Comparison of ENCODE assay signal across 23 mouse cellular contexts in genomic region chr12:48946505-48946904, GRCm38 (mm10).
DNase-seq lines count a peak whose midpoint lies in the region; ATAC-seq and TF ChIP-seq lines count a peak whose summit lies in the region.
"Had no signal": no experiment of that assay in that cellular context is flagged by ENCODE, and none has a peak within 500 bp of the region (broad histone marks: within the 10 kb centered on the region; RNA-seq: fewer than 3 reads in every experiment).

No protein-coding gene starts in this region.

- no peaks in the 10 kb centered on the region for H3K4me1 ChIP-seq in kidney, postnatal 0 days (replicated peaks; ENCODE audit: insufficient read depth, low read length)
- H3K4me1 ChIP-seq in CH12.LX (ENCODE audit: control insufficient read depth in 1 of 2, insufficient read depth in 2 of 2) (no peaks in the 10 kb centered on the region), MEL (ENCODE audit: control insufficient read depth in 1 of 2, insufficient read depth in 2 of 2, low read length in 2 of 2) (no peaks in the 10 kb centered on the region)
- H3K4me1 ChIP-seq in embryonic facial prominence, embryonic 14.5 days (ENCODE audit: control insufficient read depth, insufficient read depth, low read length): no peaks in the 10 kb centered on the region
- no peaks in the 10 kb centered on the region for H3K4me1 ChIP-seq in heart, embryonic 12.5 days (replicated peaks)
- H3K4me1 ChIP-seq: embryonic facial prominence, embryonic 12.5 days; forebrain, embryonic 15.5 days; hindbrain, embryonic 10.5 days; kidney, embryonic 15.5 days; limb, embryonic 13.5 days; liver, embryonic 13.5 days; lung, embryonic 15.5 days; midbrain, embryonic 13.5 days had no signal

- no peaks in the 10 kb centered on the region for H3K27me3 ChIP-seq in kidney, postnatal 0 days (ENCODE audit: insufficient read depth, low read length)
- H3K27me3 ChIP-seq in CH12.LX (replicated peaks): no peaks in the 10 kb centered on the region
- H3K27me3 ChIP-seq in MEL (ENCODE audit: control insufficient read depth in 1 of 2, insufficient read depth in 2 of 2, low read length in 2 of 2): no peaks in the 10 kb centered on the region
- H3K27me3 ChIP-seq in embryonic facial prominence, embryonic 14.5 days (replicated peaks; ENCODE audit: control insufficient read depth, insufficient read depth, low read length): no peaks in the 10 kb centered on the region
- no peaks in the 10 kb centered on the region for H3K27me3 ChIP-seq in heart, embryonic 12.5 days (replicated peaks)
- H3K27me3 ChIP-seq: embryonic facial prominence, embryonic 12.5 days; forebrain, embryonic 15.5 days; kidney, embryonic 15.5 days; limb, embryonic 13.5 days; liver, embryonic 13.5 days; lung, embryonic 15.5 days; midbrain, embryonic 13.5 days had no signal

- TF ChIP-seq EP300 in CH12.LX (IDR thresholded peaks at IDR 0.05; ENCODE audit: low read length) (no peak), MEL (IDR thresholded peaks at IDR 0.05; ENCODE audit: low read depth in 1 of 2, low read length in 2 of 2) (no peak)

- dilution Hi-C loops in CH12.LX (cut with MboI; ENCODE audit: extremely low pct_ligation_motif_present, extremely low pct_unique_long_range_greater_than_20kb, low sequenced_read_pairs): no loop called here

- H3K79me2 ChIP-seq in CH12.LX (replicated peaks; ENCODE audit: control insufficient read depth, extremely low read depth, insufficient read depth, poor library complexity, severe bottlenecking) (no peaks in the 10 kb centered on the region), MEL (ENCODE audit: control insufficient read depth, insufficient read depth, low read length, poor library complexity) (no peaks in the 10 kb centered on the region)

- ATAC-seq in kidney, postnatal 0 days (replicated peaks; ENCODE audit: low FRiP score, low read depth): no peak
- ATAC-seq in embryonic facial prominence, embryonic 14.5 days (ENCODE audit: low read depth): no peak
- ATAC-seq in heart, embryonic 12.5 days (ENCODE audit: insufficient number of reproducible peaks, low FRiP score): no peak
- ATAC-seq: activated CD4-positive, CD25-positive, alpha-beta regulatory T cell, adult 4 months; forebrain, embryonic 15.5 days; midbrain, embryonic 13.5 days had no signal

- no peak overlapping the region for H3K4me3 ChIP-seq in kidney, postnatal 0 days (replicated peaks; ENCODE audit: low read depth, low read length)
- H3K4me3 ChIP-seq in CH12.LX (replicated peaks in 1 of 3; ENCODE audit: low read depth in 2 of 3, low read length in 2 of 3, poor library complexity in 1 of 3) (no peak overlapping the region), MEL (ENCODE audit: control insufficient read depth in 1 of 2, insufficient read depth in 1 of 2, low read depth in 2 of 2, low read length in 2 of 2) (no peak overlapping the region)
- H3K4me3 ChIP-seq in embryonic facial prominence, embryonic 14.5 days (ENCODE audit: low read depth, low read length): no peak overlapping the region
- H3K4me3 ChIP-seq in heart, embryonic 12.5 days: no peak overlapping the region
- H3K4me3 ChIP-seq: embryonic facial prominence, embryonic 12.5 days; forebrain, embryonic 15.5 days; hindbrain, embryonic 10.5 days; kidney, embryonic 15.5 days; limb, embryonic 13.5 days; liver, embryonic 13.5 days; lung, embryonic 15.5 days; midbrain, embryonic 13.5 days had no signal

- H3K9me3 ChIP-seq in kidney, postnatal 0 days (replicated peaks; ENCODE audit: low read length): no peaks in the 10 kb centered on the region
- no peaks in the 10 kb centered on the region for H3K9me3 ChIP-seq in CH12.LX (replicated peaks; ENCODE audit: low read length)
- H3K9me3 ChIP-seq in MEL (replicated peaks; ENCODE audit: insufficient read depth, low read length): no peaks in the 10 kb centered on the region
- no peaks in the 10 kb centered on the region for H3K9me3 ChIP-seq in embryonic facial prominence, embryonic 14.5 days (ENCODE audit: control insufficient read depth, low read length)
- no peaks in the 10 kb centered on the region for H3K9me3 ChIP-seq in heart, embryonic 12.5 days (replicated peaks)
- H3K9me3 ChIP-seq: embryonic facial prominence, embryonic 12.5 days; forebrain, embryonic 15.5 days; hindbrain, embryonic 10.5 days; kidney, embryonic 15.5 days; limb, embryonic 13.5 days; liver, embryonic 13.5 days; lung, embryonic 15.5 days; midbrain, embryonic 13.5 days had no signal

- H3K9ac ChIP-seq in kidney, postnatal 0 days (ENCODE audit: low read depth, low read length): no peak overlapping the region
- H3K9ac ChIP-seq in CH12.LX (ENCODE audit: insufficient read depth, low read depth) (no peak overlapping the region), MEL (ENCODE audit: control insufficient read depth, low read depth, low read length, poor library complexity, severe bottlenecking) (no peak overlapping the region)
- H3K9ac ChIP-seq in embryonic facial prominence, embryonic 14.5 days (ENCODE audit: low read depth, low read length): no peak overlapping the region
- H3K9ac ChIP-seq in heart, embryonic 12.5 days: no peak overlapping the region
- H3K9ac ChIP-seq: embryonic facial prominence, embryonic 12.5 days; forebrain, embryonic 15.5 days; kidney, embryonic 15.5 days; limb, embryonic 13.5 days; liver, embryonic 13.5 days; lung, embryonic 15.5 days; midbrain, embryonic 13.5 days had no signal

- TF ChIP-seq CTCF in kidney, postnatal 0 days (IDR thresholded peaks at IDR 0.05; ENCODE audit: low read depth): peak; percentile 34; the same call in 1 of the 2 replicates
- peak; percentile 33 to 53; a peak in 3 of 4 replicates for TF ChIP-seq CTCF in CH12.LX (conservative IDR thresholded peaks at IDR 0.05 in 1 of 2, IDR thresholded peaks at IDR 0.05 in 1 of 2; ENCODE audit: low read depth in 2 of 2, low read length in 2 of 2)
- TF ChIP-seq CTCF in MEL (IDR thresholded peaks at IDR 0.05 in 2 of 3, conservative IDR thresholded peaks at IDR 0.05 in 1 of 3; ENCODE audit: control insufficient read depth in 1 of 3, insufficient read depth in 1 of 3, low read depth in 2 of 3, low read length in 3 of 3, poor library complexity in 1 of 3, severe bottlenecking in 1 of 3): peak in 1 of 3 experiments; percentile 38; a peak in 3 of 6 replicates

- no peak overlapping the region for H3K4me2 ChIP-seq in kidney, postnatal 0 days (ENCODE audit: low read length)
- H3K4me2 ChIP-seq in CH12.LX (ENCODE audit: insufficient read depth, low read depth, poor library complexity, severe bottlenecking): no peak overlapping the region
- H3K4me2 ChIP-seq in embryonic facial prominence, embryonic 14.5 days (ENCODE audit: low read depth, low read length): no peak overlapping the region
- no peak overlapping the region for H3K4me2 ChIP-seq in heart, embryonic 12.5 days
- H3K4me2 ChIP-seq: embryonic facial prominence, embryonic 12.5 days; forebrain, embryonic 15.5 days; kidney, embryonic 15.5 days; limb, embryonic 13.5 days; liver, embryonic 13.5 days; lung, embryonic 15.5 days; midbrain, embryonic 13.5 days had no signal

- H3K27ac ChIP-seq in kidney, postnatal 0 days: no peak overlapping the region
- no peak overlapping the region for H3K27ac ChIP-seq in CH12.LX (ENCODE audit: insufficient read depth, low read depth)
- H3K27ac ChIP-seq in MEL (ENCODE audit: control insufficient read depth, low read depth, low read length): no peak overlapping the region
- no peak overlapping the region for H3K27ac ChIP-seq in embryonic facial prominence, embryonic 14.5 days (replicated peaks; ENCODE audit: low read depth, low read length)
- no peak overlapping the region for H3K27ac ChIP-seq in heart, embryonic 12.5 days (ENCODE audit: poor library complexity, severe bottlenecking)
- H3K27ac ChIP-seq: embryonic facial prominence, embryonic 12.5 days; forebrain, embryonic 15.5 days; hindbrain, embryonic 10.5 days; kidney, embryonic 15.5 days; limb, embryonic 13.5 days; liver, embryonic 13.5 days; lung, embryonic 15.5 days; macrophage; midbrain, embryonic 13.5 days had no signal

- in situ Hi-C loops in CH12.LX (cut with MboI; ENCODE audit: low pct_ligation_motif_present, low pct_unique_long_range_greater_than_20kb, low sequenced_read_pairs): no loop called here

- H3K36me3 ChIP-seq in kidney, postnatal 0 days (ENCODE audit: insufficient read depth, low read length): no peaks in the 10 kb centered on the region
- H3K36me3 ChIP-seq in CH12.LX (replicated peaks in 1 of 2; ENCODE audit: control insufficient read depth in 1 of 2, insufficient read depth in 1 of 2, low read length in 1 of 2): no peaks in the 10 kb centered on the region
- no peaks in the 10 kb centered on the region for H3K36me3 ChIP-seq in MEL (ENCODE audit: control insufficient read depth in 1 of 2, insufficient read depth in 2 of 2, low read length in 2 of 2)
- no peaks in the 10 kb centered on the region for H3K36me3 ChIP-seq in embryonic facial prominence, embryonic 14.5 days (ENCODE audit: control insufficient read depth, insufficient read depth, low read length)
- no peaks in the 10 kb centered on the region for H3K36me3 ChIP-seq in heart, embryonic 12.5 days
- H3K36me3 ChIP-seq: embryonic facial prominence, embryonic 12.5 days; forebrain, embryonic 15.5 days; hindbrain, embryonic 10.5 days; kidney, embryonic 15.5 days; limb, embryonic 13.5 days; liver, embryonic 13.5 days; lung, embryonic 15.5 days; midbrain, embryonic 13.5 days had no signal

- TF ChIP-seq RAD21 in CH12.LX (IDR thresholded peaks at IDR 0.05; ENCODE audit: low read depth, low read length) (peak; percentile 11), MEL (IDR thresholded peaks at IDR 0.05; ENCODE audit: low read depth, low read length) (peak; percentile 9)

- TF ChIP-seq POLR2A in CH12.LX (IDR thresholded peaks at IDR 0.05; ENCODE audit: low read depth, low read length) (no peak), MEL (IDR thresholded peaks at IDR 0.05; ENCODE audit: control insufficient read depth in 1 of 2, insufficient read depth in 1 of 2, low read depth in 1 of 2, low read length in 2 of 2, poor library complexity in 1 of 2) (no peak)

- DNase-seq in kidney, postnatal 0 days (ENCODE audit: low spot score): no peak
- DNase-seq in kidney, adult 18-20 months: no peak
- peak; percentile 12 for DNase-seq in CH12.LX (ENCODE audit: extremely low read depth)
- peak; percentile 31 for DNase-seq in MEL (ENCODE audit: low read depth, low spot score)
- peak; percentile 5 for DNase-seq in embryonic facial prominence, embryonic 14.5 days (ENCODE audit: low spot score)
- DNase-seq in right cerebral cortex, postnatal 4 days: no peak
- no peak for DNase-seq in heart, adult 18-20 months
- DNase-seq: adrenal gland, postnatal 10 days; cerebellum, postnatal 14 days; gastrocnemius, postnatal 36 days; liver, embryonic 13.5 days; right cerebral cortex, adult 18-20 months; thymus, postnatal 25 days had no signal

TF ChIP-seq in CH12.LX, 34 proteins besides CTCF, POLR2A, EP300 and RAD21:
- no peak for TF ChIP-seq JUND (conservative IDR thresholded peaks at IDR 0.05; ENCODE audit: low read depth, low read length)
- peak; percentile 46 for TF ChIP-seq SMC3 (IDR thresholded peaks at IDR 0.05; ENCODE audit: low read depth, low read length)

TF ChIP-seq in MEL, 35 proteins besides CTCF, POLR2A, EP300 and RAD21:
- TF ChIP-seq SMC3 (IDR thresholded peaks at IDR 0.05; ENCODE audit: low read depth, low read length) (peak; percentile 34; the same call in 1 of the 2 replicates), MAX (IDR thresholded peaks at IDR 0.05; ENCODE audit: low read length) (no peak)

Comparison
In these comparisons a context has a peak if more than half of its experiments do, and no peak if none do; other contexts are left out.
1. DNase-seq: peak in CH12.LX (single experiment), MEL (single experiment) and embryonic facial prominence, embryonic 14.5 days (single experiment); none in kidney, postnatal 0 days (single experiment), kidney, adult 18-20 months (single experiment), right cerebral cortex, postnatal 4 days (single experiment) and heart, adult 18-20 months (0 of 2).